Mouse (Mus musculus) mouse embryonic stem cell (cell line): ENCODE data around the gene Celf2.

ENCODE experiments used
- in situ Hi-C, 2 experiments: fragments of 300-500 bp; cut with MboI; formaldehyde crosslinking; loops; 1 replicate in 1 of 2; 3 replicates in 1 of 2; pipeline ENCODE4 v1.14.3; 2019 to 2020; ENCODE audit warnings: low sequenced_read_pairs in 2 of 2, low pct_unique_long_range_greater_than_20kb in 1 of 2, mixed read lengths in 1 of 2; ENCODE audit not compliant: unreplicated experiment in 1 of 2

The Celf2 gene

GRCm38 (mm10) chr2:6911932-6912331 lies 597.4 kb downstream of the Celf2 start:
- in situ Hi-C loops: no loop called here

GRCm38 (mm10) chr2:6909921-6910320 lies 599.4 kb downstream of the Celf2 start:
- in situ Hi-C loops: no loop called here

GRCm38 (mm10) chr2:6904411-6904810 lies 605.0 kb downstream of the Celf2 start:
- in situ Hi-C loops: no loop called here

- in situ Hi-C loops: no loop called here
Measured at GRCm38 (mm10) chr2:6903251-6903763, 606.1 kb downstream of the Celf2 start.

GRCm38 (mm10) chr2:6896896-6897295 lies 612.5 kb downstream of the Celf2 start:
- in situ Hi-C loops: no loop called here

- in situ Hi-C loops: no loop called here
Measured at GRCm38 (mm10) chr2:6893597-6893996, 615.8 kb downstream of the Celf2 start.

GRCm38 (mm10) chr2:6893095-6893494 lies 616.3 kb downstream of the Celf2 start:
- in situ Hi-C loops: no loop called here

- in situ Hi-C loops: no loop called here
Measured at GRCm38 (mm10) chr2:6884796-6885711, 624.3 kb downstream of the Celf2 start.

GRCm38 (mm10) chr2:6883996-6884795 lies 625.2 kb downstream of the Celf2 start:
- in situ Hi-C loops: no loop called here

- in situ Hi-C loops: no loop called here
Measured at GRCm38 (mm10) chr2:6882236-6882885, 627.0 kb downstream of the Celf2 start.

GRCm38 (mm10) chr2:6880941-6881575 lies 628.3 kb downstream of the Celf2 start:
- in situ Hi-C loops: no loop called here

- in situ Hi-C loops: no loop called here
Measured at GRCm38 (mm10) chr2:6877094-6877493, 632.3 kb downstream of the Celf2 start.

GRCm38 (mm10) chr2:6876547-6876946 lies 632.8 kb downstream of the Celf2 start:
- in situ Hi-C loops: no loop called here

GRCm38 (mm10) chr2:6875071-6875611 lies 634.2 kb downstream of the Celf2 start:
- in situ Hi-C loops: no loop called here

GRCm38 (mm10) chr2:6874266-6874955 lies 635.0 kb downstream of the Celf2 start:
- in situ Hi-C loops: no loop called here

- in situ Hi-C loops: no loop called here
Measured at GRCm38 (mm10) chr2:6873711-6874110, 635.7 kb downstream of the Celf2 start.

- in situ Hi-C loops: no loop called here
Measured at GRCm38 (mm10) chr2:6872894-6873255, 636.5 kb downstream of the Celf2 start.
